Mouse (Mus musculus): ENCODE results near the gene Vmn1r9.
"Not testable (repeated sequence)": the region's sequence is repeated elsewhere in the genome, so short reads cannot be mapped to it uniquely, and the experiment has no call there.

The Vmn1r9 gene

DNA sequence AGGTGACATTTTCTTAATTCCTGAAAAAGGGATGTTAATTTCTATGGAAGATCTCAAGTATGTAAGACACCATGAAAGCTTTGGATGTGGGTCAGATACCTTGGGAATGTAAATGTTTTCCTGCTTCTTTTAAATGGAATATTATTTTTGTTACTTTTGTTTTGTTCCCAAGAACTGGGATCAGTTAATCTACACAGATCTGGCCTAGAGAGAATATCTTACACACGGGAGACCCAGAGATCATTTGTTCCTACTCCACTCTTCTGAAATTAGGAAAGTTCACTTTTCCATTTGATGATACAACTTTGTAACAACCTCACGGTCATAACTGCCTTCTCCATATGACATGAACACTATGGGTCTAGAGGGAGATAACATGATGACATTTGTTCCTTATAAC, at the start of gene Vmn1r9:
Vmn1r9 (plus strand) TSS at position 301 of the 400 bp plus-strand sequence.
- DNase-seq: no peak

DNA sequence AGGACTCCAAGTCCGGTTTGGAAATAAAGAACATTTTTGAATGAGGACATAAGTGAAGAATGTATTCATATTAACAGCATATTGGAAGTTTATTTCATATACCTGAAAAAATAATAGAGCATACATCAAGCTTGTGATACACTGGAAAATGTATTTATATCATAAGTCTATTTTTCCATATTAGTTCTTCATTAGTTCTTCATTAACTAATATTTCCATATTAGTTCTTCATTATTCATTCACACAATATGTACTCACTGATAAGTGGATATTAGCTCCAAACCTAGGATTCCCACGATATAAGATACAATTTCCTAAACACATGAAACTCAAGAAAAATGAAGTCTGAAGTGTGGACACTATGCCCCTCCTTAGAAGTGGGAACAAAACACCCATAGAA, 41.4 kb upstream of the Vmn1r9 start, which contains the start of gene Vmn1r7:
Vmn1r7 (minus strand) TSS at position 101 of the 400 bp plus-strand sequence.
- not testable (repeated sequence) for DNase-seq

DNA sequence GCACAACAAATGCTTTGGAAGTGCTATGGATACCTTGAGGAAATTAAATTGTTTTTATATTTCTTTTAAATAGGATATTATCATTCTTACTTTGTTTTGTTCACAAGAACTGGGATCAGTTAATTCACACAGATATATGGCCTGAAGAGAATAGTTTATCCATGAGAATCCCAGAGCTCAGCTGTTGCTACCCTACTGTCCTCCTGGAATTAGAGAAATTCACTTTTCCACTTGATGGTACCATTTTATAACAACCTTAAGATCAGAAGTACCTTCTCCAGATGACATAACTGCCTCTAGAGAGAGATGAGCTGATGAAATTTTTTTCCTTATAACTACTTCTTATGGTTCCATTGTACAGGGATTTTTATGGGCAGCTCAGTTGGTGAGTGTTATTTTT, 34.6 kb upstream of the Vmn1r9 start, which contains the start of gene Vmn1r8:
Vmn1r8 (plus strand) TSS at position 301 of the 400 bp plus-strand sequence.
- no peak for DNase-seq

DNA sequence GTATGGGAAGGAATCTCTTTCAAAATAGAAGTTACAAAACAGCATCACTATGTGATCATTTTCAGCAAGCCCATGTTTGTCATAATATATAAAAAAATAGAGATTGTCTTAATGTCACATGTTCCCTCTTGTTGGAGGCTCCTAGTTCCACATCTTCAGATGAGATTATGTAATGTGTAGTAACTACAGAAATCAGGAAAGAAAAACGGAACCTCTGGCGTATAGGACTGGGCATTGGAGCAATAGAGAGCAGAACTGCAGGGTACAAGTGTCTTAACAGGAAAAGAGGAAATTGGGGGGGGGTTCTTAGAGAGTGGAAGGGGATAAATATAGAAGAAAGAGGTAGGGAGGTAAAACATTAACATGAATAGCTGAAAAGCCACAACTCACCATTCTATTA, 31.9 kb upstream of the Vmn1r9 start:
- DNase-seq: no peak

DNA sequence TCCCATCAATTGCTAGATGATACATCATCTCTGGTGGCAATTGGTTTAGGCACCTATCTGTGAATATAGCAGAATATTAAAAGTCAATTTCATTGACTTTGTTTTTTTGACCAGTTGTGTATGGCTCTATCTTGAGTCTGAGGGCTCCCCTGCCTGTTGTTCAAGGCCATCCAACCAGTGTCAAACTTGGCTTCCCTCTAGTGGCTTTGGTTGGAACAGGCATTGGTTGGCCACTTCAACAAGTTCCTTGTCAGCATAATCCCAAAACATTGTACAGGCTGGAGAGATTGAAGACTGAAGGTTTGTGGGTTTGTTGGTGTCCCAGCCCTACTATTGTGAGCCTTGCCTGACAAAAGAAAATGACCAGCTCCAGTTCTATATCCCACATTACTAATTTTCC, 2.9 kb upstream of the Vmn1r9 start:
- no peak for DNase-seq

DNA sequence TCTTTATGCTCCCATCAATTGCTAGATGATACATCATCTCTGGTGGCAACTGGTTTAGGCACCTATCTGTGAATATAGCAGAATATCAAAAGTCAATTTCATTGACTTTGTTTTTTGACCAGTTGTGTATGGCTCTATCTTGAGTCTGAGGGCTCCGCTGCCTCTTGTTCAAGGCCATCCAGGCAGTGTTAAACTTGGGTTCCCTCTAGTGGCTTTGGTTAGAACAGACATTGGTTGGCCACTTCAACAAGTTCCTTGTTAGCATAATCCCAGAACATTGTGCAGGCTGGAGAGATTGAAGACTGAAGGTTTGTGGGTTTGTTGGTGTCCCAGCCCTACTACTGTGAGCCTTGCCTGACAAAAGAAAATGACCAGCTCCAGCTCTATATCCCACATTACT, 39.8 kb downstream of the Vmn1r9 start:
- no peak for DNase-seq

DNA sequence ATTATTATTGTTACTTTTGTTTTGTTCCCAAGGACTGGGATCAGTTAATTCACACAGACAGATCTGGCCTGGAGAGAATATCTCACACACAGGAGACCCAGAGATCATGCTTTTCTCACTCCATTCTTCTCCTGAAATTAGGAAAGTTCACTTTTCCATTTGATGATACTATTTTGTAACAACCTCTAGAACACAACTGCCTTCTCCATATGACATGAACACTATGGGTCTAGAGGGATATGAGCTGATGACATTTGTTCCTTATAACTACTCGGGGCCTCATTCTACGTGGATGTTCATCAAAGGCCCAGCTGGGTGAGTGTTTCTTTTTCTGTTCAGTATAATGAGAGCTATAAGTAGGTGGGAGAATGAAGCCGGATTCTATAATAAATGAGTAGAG, 42.6 kb downstream of the Vmn1r9 start, which contains the start of gene Vmn1r10:
Vmn1r10 (plus strand) TSS at position 301 of the 400 bp plus-strand sequence.
- no peak for DNase-seq

All from cerebellum, adult 11-12 months (tissue).